Mouse (Mus musculus): Measurements from ENCODE around the gene Ptpro.

- TF ChIP-seq POLR2A (IDR thresholded peaks at IDR 0.05; ENCODE audit: borderline replicate concordance, extremely low read depth, low read depth, low read length) (no peak), CTCF (IDR thresholded peaks at IDR 0.05; ENCODE audit: insufficient read depth, low read length) (no peak)
These were observed 121.8 kb downstream of the Ptpro start for GRCm38 (mm10) chr6:137373920-137374319.
